Mouse (Mus musculus): Measurements from ENCODE around the gene Ppp4r4. TPM values are rescaled to one million over a fixed set of nuclear protein-coding genes. Genes with fewer than 3 reads are reported as not detected.
A peak's percentile ranks its signal among the peaks of the same experiment; 100 is the strongest.
"Not testable (repeated sequence)": the region's sequence is repeated elsewhere in the genome, so short reads cannot be mapped to it uniquely, and the experiment has no call there.

Ppp4r4 gene
- total RNA-seq, 2 experiments from 2014 or later: 0.31 to 0.32 TPM

DNA sequence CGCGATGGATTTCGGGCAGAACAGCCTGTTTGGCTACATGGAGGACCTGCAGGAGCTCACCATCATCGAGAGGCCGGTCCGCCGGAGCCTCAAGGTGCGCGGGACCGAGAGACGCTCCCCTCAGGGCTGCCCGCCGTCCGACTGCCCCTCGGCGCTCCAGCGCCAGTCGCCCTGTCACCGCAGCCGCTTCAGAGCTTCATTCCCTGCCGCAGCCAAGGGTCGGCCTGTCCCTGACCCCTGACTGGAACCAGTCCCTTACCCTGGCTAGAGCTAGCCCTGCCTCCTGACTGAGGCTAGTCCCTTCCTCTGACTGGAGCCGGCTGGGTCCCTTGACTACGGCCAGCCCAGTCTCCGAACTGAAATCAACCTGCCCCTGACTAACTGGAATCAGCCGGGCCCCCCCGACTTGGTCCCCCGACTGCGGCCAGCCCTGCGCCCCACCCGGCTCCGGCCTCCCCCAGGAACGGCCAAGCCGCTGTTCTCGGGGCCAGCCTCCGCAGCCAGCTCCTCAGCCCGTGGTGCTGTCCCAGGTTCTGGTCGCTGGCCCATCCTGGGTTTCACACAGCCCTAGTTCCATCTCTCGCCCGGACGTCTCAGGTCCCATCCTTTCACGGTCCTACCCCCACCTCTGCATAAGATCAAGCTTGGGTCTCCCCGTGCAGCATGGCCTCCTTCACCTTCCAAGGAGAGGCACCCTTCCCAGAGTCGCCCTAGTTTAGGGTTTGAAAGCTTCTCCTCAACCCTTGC is 739 bp downstream of the Ppp4r4 start:
- DNase-seq: peak; percentile 11 to 22

- no peak for DNase-seq
Observed at GRCm38 (mm10) chr12:103540429-103540828, 8.3 kb downstream of the Ppp4r4 start.

DNA sequence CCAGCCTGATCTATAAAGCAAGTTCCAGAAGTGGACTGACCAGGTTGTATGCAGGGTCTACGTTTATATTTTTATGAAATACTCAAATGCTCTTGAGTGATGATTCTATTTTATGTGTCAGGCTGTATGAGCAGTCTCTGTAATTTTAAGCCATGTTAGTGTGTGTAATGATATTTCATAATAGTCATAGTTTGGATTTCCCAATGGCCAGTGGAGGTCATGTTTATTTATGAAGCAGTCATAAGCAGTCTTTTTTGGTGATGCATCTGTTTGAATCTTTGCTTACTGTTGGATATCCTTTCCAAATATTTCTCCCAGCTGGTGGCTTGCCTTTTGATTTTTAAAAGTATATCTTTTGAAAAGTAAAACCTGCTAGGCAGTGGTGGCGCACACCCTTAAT is 11.3 kb downstream of the Ppp4r4 start:
- no peak for DNase-seq

DNA sequence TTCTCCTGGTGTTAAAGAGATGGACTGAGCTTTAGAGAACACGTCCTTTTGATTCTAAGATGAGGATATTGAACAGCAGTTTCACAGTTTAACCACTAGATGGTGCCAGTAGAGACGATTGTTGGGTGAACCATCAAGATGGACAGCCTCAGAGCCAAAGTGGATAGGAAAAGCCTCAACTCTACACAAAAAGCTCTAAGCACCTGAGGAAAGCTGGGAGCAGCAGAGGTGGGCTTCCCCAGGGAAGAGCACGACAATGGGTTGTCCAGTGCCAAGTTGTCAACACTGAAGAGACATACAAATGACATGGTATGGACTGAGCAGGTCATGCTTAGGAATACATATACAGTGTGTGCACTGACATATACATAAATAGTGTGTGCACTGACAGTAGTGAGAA is 12.1 kb downstream of the Ppp4r4 start:
- DNase-seq: peak; percentile 21 to 42

- DNase-seq: no peak
Observed at GRCm38 (mm10) chr12:103547438-103547837, 15.4 kb downstream of the Ppp4r4 start.

GRCm38 (mm10) chr12:103548526-103548925 is 16.4 kb downstream of the Ppp4r4 start:
- DNase-seq: no peak

DNA sequence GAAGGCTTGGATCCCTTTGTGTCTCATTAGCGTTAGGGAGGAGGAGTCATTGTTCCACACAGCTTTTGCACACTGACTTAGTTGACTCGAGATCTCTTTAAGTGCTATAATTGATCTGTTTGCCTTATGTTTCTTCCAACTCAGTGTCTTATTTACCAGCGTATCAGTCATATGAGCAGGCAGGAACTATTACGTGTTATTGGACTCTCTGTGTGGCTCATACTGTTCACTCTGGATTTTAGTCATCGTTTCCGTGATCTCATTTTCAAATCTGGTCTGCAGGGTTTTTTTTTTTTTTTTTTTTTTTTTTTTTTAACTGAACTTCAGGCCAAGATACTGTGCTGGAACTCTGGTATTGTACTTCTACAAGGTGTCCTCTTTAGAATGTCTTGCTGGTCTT is 18.0 kb downstream of the Ppp4r4 start:
- DNase-seq: no peak

GRCm38 (mm10) chr12:103551422-103551821 is 19.3 kb downstream of the Ppp4r4 start:
- no peak for DNase-seq

DNA sequence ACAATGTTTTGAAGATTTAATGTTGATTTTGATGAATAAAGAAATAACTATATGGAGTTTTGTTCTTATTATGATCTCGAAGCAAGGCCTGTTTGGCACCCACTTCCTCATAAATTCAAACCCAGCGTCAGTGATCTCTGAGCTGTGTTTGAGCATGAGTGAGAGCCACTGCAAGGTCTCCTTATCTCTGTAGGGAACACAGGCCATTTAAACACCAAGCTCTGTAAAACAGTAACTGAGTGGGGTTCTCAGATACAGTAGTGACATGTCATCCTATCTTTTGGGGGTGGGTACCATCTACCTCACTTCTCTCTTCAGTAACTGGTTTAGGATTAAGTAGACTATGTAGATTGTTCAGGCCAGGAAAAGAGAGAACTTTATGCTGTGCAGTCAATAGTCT is 20.4 kb downstream of the Ppp4r4 start:
- no peak for DNase-seq

GRCm38 (mm10) chr12:103553497-103553896 is 21.4 kb downstream of the Ppp4r4 start:
- no peak for DNase-seq

- DNase-seq: no peak
Observed at GRCm38 (mm10) chr12:103556856-103557255, 24.8 kb downstream of the Ppp4r4 start.

- no peak for DNase-seq
Observed at GRCm38 (mm10) chr12:103564726-103565125, 32.6 kb downstream of the Ppp4r4 start.

DNA sequence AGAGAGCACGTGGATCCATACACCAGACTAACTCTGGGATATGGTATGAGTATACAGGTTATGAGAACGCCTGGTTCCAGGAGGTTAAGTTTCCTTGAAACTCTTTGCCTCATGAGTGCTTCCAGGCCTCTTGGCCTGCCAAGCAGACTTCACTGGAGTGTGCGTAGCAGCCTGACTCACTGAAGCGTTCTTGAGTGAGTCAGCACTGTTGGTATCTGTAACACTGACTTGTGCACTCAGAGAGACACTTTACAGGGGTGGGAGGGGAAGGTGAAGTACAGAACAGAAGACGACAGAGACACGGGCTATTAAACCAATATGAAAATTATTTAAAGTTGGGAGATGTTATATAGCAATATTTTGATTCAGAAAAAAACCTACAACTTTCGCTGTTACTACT is 33.1 kb downstream of the Ppp4r4 start:
- no peak for DNase-seq

GRCm38 (mm10) chr12:103567129-103567528 is 35.0 kb downstream of the Ppp4r4 start:
- peak in 1 of 2 experiments; percentile 5 for DNase-seq

DNA sequence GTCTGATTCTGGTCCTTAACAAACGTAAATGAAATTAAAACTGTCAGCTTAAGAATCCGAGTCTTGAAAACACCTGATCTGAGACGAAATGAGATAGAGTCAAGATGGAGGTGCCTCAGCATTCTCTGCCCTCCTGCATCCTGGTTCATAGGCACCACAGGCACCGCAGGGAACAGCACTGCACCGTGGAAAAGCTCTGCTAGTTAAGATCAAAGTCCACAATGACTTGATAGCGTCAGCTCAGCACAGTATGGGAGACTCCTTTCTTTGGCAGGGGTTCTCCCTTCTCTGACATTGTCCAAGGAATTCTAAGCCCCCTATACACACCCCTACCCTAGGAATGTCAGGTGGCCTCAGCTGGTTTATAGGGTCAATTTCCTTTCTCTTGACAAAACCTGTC is 37.6 kb downstream of the Ppp4r4 start:
- DNase-seq: no peak

DNA sequence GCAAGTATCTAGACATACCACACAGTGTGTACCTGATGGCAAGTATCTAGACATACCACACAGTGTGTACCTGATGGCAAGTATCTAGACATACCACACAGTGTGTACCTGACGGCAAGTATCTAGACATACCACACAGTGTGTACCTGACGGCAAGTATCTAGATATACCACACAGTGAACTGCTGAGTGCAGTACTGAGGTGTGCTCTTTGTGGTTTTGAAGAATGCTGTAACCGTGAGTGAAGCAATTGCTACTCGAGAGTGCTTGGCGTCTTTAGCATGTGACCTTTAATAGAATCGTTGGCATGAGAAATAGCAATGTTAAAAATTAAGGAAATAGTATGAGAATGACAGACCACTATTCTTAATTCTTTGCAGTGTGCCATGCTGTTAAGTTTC is 46.1 kb downstream of the Ppp4r4 start:
- DNase-seq: not testable (repeated sequence)

- DNase-seq: no peak
Observed at GRCm38 (mm10) chr12:103583771-103584170, 51.7 kb downstream of the Ppp4r4 start.

GRCm38 (mm10) chr12:103598411-103598810 is 66.3 kb downstream of the Ppp4r4 start:
- no peak for DNase-seq

GRCm38 (mm10) chr12:103600364-103600763 is 68.3 kb downstream of the Ppp4r4 start:
- no peak for DNase-seq

DNA sequence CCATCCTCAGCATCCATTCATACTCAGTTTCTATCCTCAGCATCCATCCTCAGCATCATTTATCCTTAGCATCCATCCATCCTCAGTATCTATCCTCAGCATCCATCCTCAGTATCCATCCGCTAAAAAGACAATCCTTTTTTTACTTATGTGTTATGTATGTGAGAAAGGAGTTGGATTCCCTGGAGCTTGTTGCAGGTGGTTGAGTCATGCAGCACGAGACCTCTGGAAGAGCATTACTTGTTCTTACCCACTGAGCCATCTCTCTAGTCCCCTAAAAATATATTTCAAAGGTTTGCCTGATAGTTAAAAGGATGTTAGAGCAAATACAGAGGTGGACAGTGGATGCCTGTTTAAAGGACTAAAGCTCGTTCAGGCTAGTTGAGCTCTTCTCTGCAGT is 69.8 kb downstream of the Ppp4r4 start:
- DNase-seq: no peak

DNA sequence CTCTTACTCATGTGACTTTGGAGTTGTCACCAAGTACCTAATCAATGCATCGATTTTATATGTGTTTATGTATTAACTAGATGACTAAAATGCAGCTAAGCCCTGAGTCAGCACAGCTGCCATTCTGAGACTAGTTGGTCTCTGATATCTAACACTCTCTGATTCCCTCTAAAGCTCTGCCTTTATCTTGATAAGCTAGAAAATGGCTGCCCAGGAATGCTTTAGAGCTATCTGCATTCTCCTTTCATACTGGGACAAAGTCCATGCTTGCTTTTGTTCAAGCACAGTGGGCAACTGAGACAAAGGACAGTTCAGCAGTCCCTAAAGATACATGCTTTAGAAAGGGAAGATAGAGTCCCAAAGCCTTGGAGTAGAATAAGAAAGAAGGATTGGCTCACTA is 83.1 kb downstream of the Ppp4r4 start:
- no peak for DNase-seq

GRCm38 (mm10) chr12:103615734-103616133 is 83.7 kb downstream of the Ppp4r4 start:
- no peak for DNase-seq

GRCm38 (mm10) chr12:103616860-103617261 is 84.8 kb downstream of the Ppp4r4 start:
- DNase-seq: no peak

DNA sequence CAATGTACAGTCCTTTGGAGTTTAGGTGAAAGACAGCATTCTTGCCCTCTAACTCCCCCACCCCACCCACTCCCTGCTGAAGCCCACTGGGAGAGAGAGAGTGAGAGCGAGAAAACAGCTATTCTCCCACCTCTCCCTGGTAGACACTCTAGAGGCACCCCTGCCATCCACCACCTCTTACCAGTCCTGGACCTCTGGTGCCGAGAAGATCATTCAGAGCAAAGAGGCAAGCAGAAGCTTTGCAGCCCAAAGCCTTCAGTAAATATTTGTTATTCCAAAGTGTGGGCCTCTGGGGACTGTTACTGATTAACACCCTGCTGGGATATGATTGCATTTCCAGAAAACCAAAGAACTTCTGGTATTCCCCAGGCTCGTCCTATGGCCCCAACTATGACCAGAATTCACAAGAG is 99.1 kb downstream of the Ppp4r4 start, which contains the start of gene Serpina10:
TSS of gene Serpina10 (minus strand) at position 242 of the 410 bp plus-strand sequence.
- no peak for DNase-seq

All from heart, adult 18-20 months (tissue).